Mouse (Mus musculus): ENCODE results near the gene Ccdc18. TPM values are rescaled to one million over a fixed set of nuclear protein-coding genes. Genes with fewer than 3 reads are reported as not detected.

The Ccdc18 gene
- total and polyA plus RNA-seq, 3 experiments: 2.3 to 3.0 TPM; not detected in 1

DNA sequence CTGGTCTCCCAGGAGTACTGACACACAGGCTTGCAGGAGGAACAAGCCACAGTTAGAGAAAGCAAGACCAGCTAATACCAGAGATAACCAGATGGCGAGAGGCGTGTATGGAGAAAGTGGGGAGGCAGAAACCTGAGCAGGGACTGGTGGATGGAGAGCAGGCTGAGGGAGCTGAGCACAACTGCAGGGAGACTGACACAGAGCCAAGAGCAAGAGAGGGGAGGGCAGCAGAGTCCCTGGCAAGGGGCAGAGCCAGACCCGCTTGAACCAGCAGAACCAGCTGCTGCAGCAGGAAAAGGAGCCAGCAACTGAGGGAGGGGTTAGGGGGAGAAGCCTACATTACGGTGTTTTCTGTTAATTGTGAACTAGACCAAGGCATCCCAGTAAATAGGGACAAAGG is 130.0 kb downstream of the Ccdc18 start:
- H3K27ac ChIP-seq (ENCODE audit: control insufficient read depth, low read depth, low read length): peak overlapping the region; percentile 32
- no peaks in the 10 kb centered on the region for H3K27me3 ChIP-seq (ENCODE audit: control insufficient read depth in 1 of 2, insufficient read depth in 2 of 2, low read length in 2 of 2)
- peaks cover 4 to 13% of the 10 kb centered on the region in 2 experiments for H3K4me1 ChIP-seq (ENCODE audit: control insufficient read depth in 1 of 2, insufficient read depth in 2 of 2, low read length in 2 of 2)
- H3K9me3 ChIP-seq (replicated peaks; ENCODE audit: insufficient read depth, low read length): no peaks in the 10 kb centered on the region
- peak overlapping the region; percentile 41 to 48 for H3K4me3 ChIP-seq (ENCODE audit: control insufficient read depth in 1 of 2, insufficient read depth in 1 of 2, low read depth in 2 of 2, low read length in 2 of 2)
- DNase-seq (ENCODE audit: low read depth, low spot score): peak; percentile 90
- peaks cover 0 to 13% of the 10 kb centered on the region in 2 experiments; a peak in 2 of 4 replicates for H3K36me3 ChIP-seq (ENCODE audit: control insufficient read depth in 1 of 2, insufficient read depth in 2 of 2, low read length in 2 of 2)
- peak overlapping the region; percentile 32 for H3K9ac ChIP-seq (ENCODE audit: control insufficient read depth, low read depth, low read length, poor library complexity, severe bottlenecking)
- TF ChIP-seq ELF1 (IDR thresholded peaks at IDR 0.05; ENCODE audit: low read depth, low read length) (0 out of 2 replicates have a peak, but pooled peaks have one; percentile 42), MEF2A (IDR thresholded peaks at IDR 0.05; ENCODE audit: extremely low read depth, insufficient replicate concordance, low read depth, low read length, poor library complexity, severe bottlenecking) (no peak), NRF1 (IDR thresholded peaks at IDR 0.05; ENCODE audit: insufficient read depth, low read depth, low read length, poor library complexity, severe bottlenecking) (no peak), ZC3H11A (IDR thresholded peaks at IDR 0.05; ENCODE audit: low read depth, low read length) (peak; percentile 32; the same call in 1 of the 2 replicates), USF1 (IDR thresholded peaks at IDR 0.05; ENCODE audit: low read depth, low read length) (no peak), EP300 (IDR thresholded peaks at IDR 0.05; ENCODE audit: low read depth in 1 of 2, low read length in 2 of 2) (peak; percentile 63 to 72; a peak in 3 of 4 replicates), MXI1 (IDR thresholded peaks at IDR 0.05; ENCODE audit: low read depth, low read length) (peak; percentile 64; the same call in 1 of the 2 replicates), RAD21 (IDR thresholded peaks at IDR 0.05; ENCODE audit: low read depth, low read length) (no peak), CHD2 (IDR thresholded peaks at IDR 0.05; ENCODE audit: low read length) (no peak), TAL1 (IDR thresholded peaks at IDR 0.05; ENCODE audit: low read length) (peak; percentile 85), CHD1 (IDR thresholded peaks at IDR 0.05; ENCODE audit: low read depth, low read length) (no peak), KAT2A (conservative IDR thresholded peaks at IDR 0.05; ENCODE audit: low read depth, low read length) (no peak), SIN3A (IDR thresholded peaks at IDR 0.05; ENCODE audit: low read length) (peak; percentile 57; the same call in 1 of the 2 replicates), UBTF (IDR thresholded peaks at IDR 0.05; ENCODE audit: borderline replicate concordance, insufficient read depth, low read depth, low read length) (no peak), SMC3 (IDR thresholded peaks at IDR 0.05; ENCODE audit: low read depth, low read length) (0 out of 2 replicates have a peak, but pooled peaks have one; percentile 18), MYC (IDR thresholded peaks at IDR 0.05; ENCODE audit: low read depth, low read length) (no peak), USF2 (IDR thresholded peaks at IDR 0.05; ENCODE audit: borderline replicate concordance in 1 of 2, insufficient read depth in 1 of 2, low read depth in 1 of 2, low read length in 2 of 2) (no peak), GATA1 (IDR thresholded peaks at IDR 0.05; ENCODE audit: low read depth, low read length) (peak; percentile 51), ETS1 (IDR thresholded peaks at IDR 0.05; ENCODE audit: low read depth, low read length) (peak; percentile 51; the same call in 1 of the 2 replicates), POLR2AphosphoS5 (IDR thresholded peaks at IDR 0.05; ENCODE audit: borderline replicate concordance, low read depth, low read length) (no peak), E2F4 (IDR thresholded peaks at IDR 0.05; ENCODE audit: borderline replicate concordance, low read depth, low read length) (no peak), TCF12 (IDR thresholded peaks at IDR 0.05; ENCODE audit: low read depth, low read length) (peak; percentile 80), JUND (IDR thresholded peaks at IDR 0.05; ENCODE audit: low read depth, low read length) (no peak), ZMIZ1 (IDR thresholded peaks at IDR 0.05; ENCODE audit: low read depth, low read length) (no peak), MAZ (IDR thresholded peaks at IDR 0.05; ENCODE audit: low read depth, low read length) (peak; percentile 45; the same call in 1 of the 2 replicates), RCOR1 (IDR thresholded peaks at IDR 0.05; ENCODE audit: low read depth, low read length) (peak; percentile 62), TBP (IDR thresholded peaks at IDR 0.05; ENCODE audit: low read depth, low read length) (peak; percentile 57)
- H3K79me2 ChIP-seq (ENCODE audit: control insufficient read depth, insufficient read depth, low read length, poor library complexity): no peaks in the 10 kb centered on the region

Measured in MEL (cell line).